Mouse (Mus musculus) CH12.LX (cell line): ENCODE measurements around the gene Cmc2.

Source experiments
- CHD1 ChIP-seq: IDR thresholded peaks from 2 replicates; pipeline ENCODE4 v1.6.1; 2012; ENCODE audit warnings: low read depth, low read length, improper control_type of control experiment, inconsistent platforms
- CTCF ChIP-seq, 2 experiments: IDR thresholded peaks in 1 of 2; conservative IDR thresholded peaks in 1 of 2; 2 replicates each; pipeline ENCODE4 v1.5.1; 2011 to 2012; ENCODE audit warnings: low read depth in 2 of 2, low read length in 2 of 2, improper control_type of control experiment in 1 of 2, inconsistent platforms in 1 of 2, mild to moderate bottlenecking in 1 of 2, moderate library complexity in 1 of 2
- E2F4 ChIP-seq: IDR thresholded peaks from 2 replicates; pipeline ENCODE4 v1.6.1; 2011; ENCODE audit warnings: low read depth, low read length, improper control_type of control experiment; ENCODE audit not compliant: insufficient replicate concordance
- EP300 ChIP-seq: IDR thresholded peaks from 2 replicates; pipeline ENCODE4 v1.6.1; 2011; ENCODE audit warnings: low read length, improper control_type of control experiment
- GABPA ChIP-seq: IDR thresholded peaks from 2 replicates; pipeline ENCODE4 v1.6.1; 2012; ENCODE audit warnings: low read depth, low read length, improper control_type of control experiment, inconsistent platforms; ENCODE audit not compliant: insufficient replicate concordance
- HCFC1 ChIP-seq: IDR thresholded peaks from 2 replicates; pipeline ENCODE4 v1.6.1; 2012; ENCODE audit warnings: low read depth, mild to moderate bottlenecking, inconsistent platforms, low read length, improper control_type of control experiment
- MAX ChIP-seq: IDR thresholded peaks from 2 replicates; pipeline ENCODE4 v1.6.1; 2011; ENCODE audit warnings: low read length, improper control_type of control experiment
- MEF2A ChIP-seq: IDR thresholded peaks from 2 replicates; pipeline ENCODE4 v1.6.1; 2014; ENCODE audit warnings: low read depth, mild to moderate bottlenecking, inconsistent platforms, low read length, improper control_type of control experiment, borderline replicate concordance
- NELFE ChIP-seq: IDR thresholded peaks from 2 replicates; pipeline ENCODE4 v1.6.1; 2011; ENCODE audit warnings: low read depth, low read length, improper control_type of control experiment
- POLR2A ChIP-seq: IDR thresholded peaks from 2 replicates; pipeline ENCODE4 v1.6.1; 2011; ENCODE audit warnings: low read depth, mild to moderate bottlenecking, improper control_type of control experiment, low read length
- POLR2AphosphoS2 ChIP-seq: IDR thresholded peaks from 2 replicates; pipeline ENCODE4 v1.6.1; 2011; ENCODE audit warnings: low read depth, low read length, improper control_type of control experiment
- SMC3 ChIP-seq: IDR thresholded peaks from 2 replicates; pipeline ENCODE4 v1.6.1; 2011; ENCODE audit warnings: low read depth, low read length, improper control_type of control experiment
- UBTF ChIP-seq: IDR thresholded peaks from 2 replicates; pipeline ENCODE4 v1.6.1; 2012; ENCODE audit warnings: low read depth, mild to moderate bottlenecking, inconsistent platforms, low read length, improper control_type of control experiment, moderate library complexity

DNA sequence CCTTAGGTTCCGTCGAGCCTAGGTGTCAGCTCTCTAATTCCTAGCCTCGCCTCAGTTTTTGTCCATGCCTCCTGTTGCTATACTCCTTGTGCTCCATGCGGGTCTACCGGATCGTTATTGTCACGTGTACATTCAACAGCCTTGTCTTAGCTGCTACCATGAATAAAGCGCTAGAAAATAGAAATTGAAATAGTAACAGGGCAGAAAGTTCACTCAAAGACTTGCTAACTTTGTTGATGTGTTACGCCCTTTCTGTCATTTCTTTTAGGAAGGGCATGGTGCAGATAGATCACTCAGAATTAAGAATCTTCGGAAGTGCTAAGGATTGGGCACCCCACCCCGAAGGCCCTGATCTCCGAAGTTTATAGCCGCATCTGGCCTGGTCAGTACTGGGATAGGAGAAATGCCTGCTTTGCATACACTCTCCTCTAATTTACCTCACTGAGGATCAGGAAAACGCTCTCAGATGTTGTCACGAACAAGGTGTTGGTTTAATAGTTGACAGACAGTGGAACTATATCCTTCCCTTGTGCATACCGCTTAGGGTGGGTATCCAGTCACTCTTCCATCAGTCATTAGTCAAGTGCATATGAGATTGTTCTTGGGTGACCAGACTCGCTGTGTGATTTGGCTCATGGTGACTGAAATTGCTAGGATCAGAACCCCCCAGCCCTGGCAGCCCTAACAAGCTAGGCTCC is 954 bp upstream of the Cmc2 start:
- TF ChIP-seq HCFC1 (no peak), CHD1 (no peak), EP300 (no peak), E2F4 (no peak), MEF2A (no peak), CTCF (conservative IDR thresholded peaks at IDR 0.05 in 1 of 2, IDR thresholded peaks at IDR 0.05 in 1 of 2; ENCODE audit: low read depth in 2 of 2, low read length in 2 of 2) (no peak), POLR2A (no peak), GABPA (no peak), MAX (peak; percentile 58), UBTF (no peak), SMC3 (no peak), POLR2AphosphoS2 (no peak), NELFE (no peak)
